Mouse (Mus musculus) B cell, adult 67 days (primary cell): ENCODE data around the gene Mup19. TPM values are rescaled to one million over a fixed set of nuclear protein-coding genes. Genes with fewer than 3 reads are reported as not detected.

Experiments
- total RNA-seq, 2 experiments: library from RNA; stranded (reverse); gene quantifications; 4 replicates each; pipeline ENCODE4 v1.2.4; 2023

Mup19 gene
- total RNA-seq: not detected

DNA sequence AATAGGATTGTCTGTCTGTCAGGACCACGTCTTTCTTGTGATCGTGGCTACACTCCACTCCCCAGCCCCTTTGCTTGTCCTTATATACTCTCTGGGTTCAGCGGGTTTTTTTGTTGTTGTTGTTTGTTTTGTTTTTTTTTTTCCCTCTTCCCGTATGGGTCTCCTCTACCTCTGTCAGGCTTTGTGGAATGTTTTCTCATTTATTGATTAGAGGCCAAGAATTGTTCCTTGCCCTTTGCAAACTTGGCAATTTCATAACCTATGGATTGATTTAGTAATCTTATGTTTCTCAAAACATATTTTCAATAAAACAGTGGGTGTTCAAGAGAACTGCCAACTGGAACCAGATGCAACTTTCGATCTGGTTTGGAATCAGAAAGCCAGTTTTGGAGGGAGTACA is at the start of gene Mup19:
Gene Mup19, minus strand, starts transcription at position 101 of the 400 bp plus-strand sequence.

Other genes starting within 250 kb of the Mup19 start
- gene Mup17, start 186.4 kb downstream of the Mup19 start, total RNA-seq: not detected
- gene Mup18, start 108.1 kb downstream of the Mup19 start, total RNA-seq: not detected
- not detected for gene Mup5, start 53.0 kb upstream of the Mup19 start, total RNA-seq